Mouse (Mus musculus) urinary bladder, postnatal 0 days (tissue): ENCODE data around the gene AF067061. TPM values are rescaled to one million over a fixed set of nuclear protein-coding genes. Genes with fewer than 3 reads are reported as not detected.

Experiments
- polyA plus RNA-seq: library from polyadenylated mRNA; unstranded; fragments of >200 nt; fragmentation: Nextera tagmentation; extraction: Ambion mirVana; gene quantifications from 2 replicates; pipeline ENCODE4 v1.2.1, GENCODE M21; 2015

AF067061 gene
- polyA plus RNA-seq, result not detected in 2 replicates

GRCm38 (mm10) chr13:120262870-120263269 is at the start of gene AF067061:
Gene AF067061 (plus strand): TSS chr13:120263114.

DNA sequence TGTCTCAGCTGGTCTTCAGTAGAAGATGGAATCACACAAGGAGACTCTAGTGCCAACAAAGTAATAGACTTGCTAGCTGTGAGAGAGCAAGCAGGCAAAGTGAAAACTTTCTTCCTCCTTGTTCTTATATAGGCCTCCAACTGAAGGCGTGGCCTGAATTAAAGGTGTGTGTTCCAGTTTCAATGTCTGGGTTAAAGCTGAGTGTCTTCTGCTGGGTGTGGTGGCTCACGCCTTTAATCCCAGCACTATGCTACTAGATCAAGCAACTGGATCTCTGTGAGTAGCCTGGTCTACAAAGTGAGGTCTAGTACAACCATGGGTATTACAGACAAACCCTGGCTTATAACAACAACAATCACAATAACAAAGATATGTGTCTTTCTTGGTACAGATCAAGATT is 47.1 kb upstream of the AF067061 start, which contains the start of gene Gm21762:
Gene Gm21762, minus strand, starts transcription at position 101 of the 400 bp plus-strand sequence.

DNA sequence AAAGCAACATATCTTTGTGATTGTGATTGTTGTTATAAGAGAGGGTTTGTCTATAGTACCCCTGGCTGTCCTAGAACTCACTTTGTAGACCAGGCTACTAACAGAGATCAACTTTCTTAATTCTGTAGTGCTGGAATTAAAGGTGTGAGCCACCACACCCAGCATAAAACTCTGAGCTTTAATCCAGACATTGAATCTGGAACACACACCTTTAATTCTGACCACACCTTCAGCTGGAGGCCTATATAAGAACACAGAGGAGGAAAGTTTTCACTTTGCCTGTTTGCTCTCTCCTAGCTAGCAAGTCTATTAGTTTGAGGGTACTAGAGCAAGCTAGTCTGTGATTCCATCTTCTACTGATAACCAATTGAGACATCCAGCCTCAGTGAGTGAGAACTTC is 24.1 kb upstream of the AF067061 start, which contains the start of gene Gm21731:
Gene Gm21731, plus strand, starts transcription at position 301 of the 400 bp plus-strand sequence.

DNA sequence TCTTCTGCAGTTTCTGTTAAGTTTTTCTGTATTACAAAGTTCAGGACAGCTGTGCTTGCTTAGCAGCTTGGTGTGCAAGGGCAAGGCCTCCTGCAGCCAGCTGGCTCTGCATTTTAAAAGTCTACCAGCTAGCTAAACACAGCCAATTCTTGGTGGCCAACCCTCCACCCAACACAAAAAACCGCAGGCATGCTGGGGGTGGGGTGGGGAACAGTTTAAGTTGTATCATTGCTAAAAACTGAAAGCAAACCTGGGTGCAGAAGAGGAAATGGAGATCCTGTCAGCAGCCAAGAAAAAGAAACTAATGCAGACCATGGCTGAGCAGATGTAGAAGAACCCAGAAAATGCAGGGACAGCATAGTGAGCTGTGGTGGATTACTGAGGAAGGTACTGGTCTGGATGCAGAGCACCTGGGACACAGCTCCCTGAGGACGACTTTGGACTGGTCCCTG is 37.1 kb downstream of the AF067061 start, which contains the start of gene BC147527:
Gene BC147527, plus strand, starts transcription at position 402 of the 452 bp plus-strand sequence.

Other genes with a start within 250 kb of the AF067061 start
- not detected in 2 replicates for gene Gm36079, start 236.1 kb upstream of the AF067061 start, polyA plus RNA-seq
- 0.17 and 0.54 TPM in 2 replicates for gene Gm21188, start 210.9 kb upstream of the AF067061 start, polyA plus RNA-seq
- not detected in 2 replicates for gene Gm20767, start 122.9 kb upstream of the AF067061 start, polyA plus RNA-seq
- not detected in 2 replicates for gene Gm21818, start 90.7 kb upstream of the AF067061 start, polyA plus RNA-seq
- gene Gm21762, start 47.2 kb upstream of the AF067061 start, polyA plus RNA-seq, result not detected in 2 replicates
- not detected in 2 replicates for gene Gm21731, start 24.0 kb upstream of the AF067061 start, polyA plus RNA-seq
- gene BC147527, start 37.3 kb downstream of the AF067061 start, polyA plus RNA-seq, result 0.29 TPM in 1 of 2 replicates, not detected in the other
- gene Tcstv3, start 53.8 kb downstream of the AF067061 start, polyA plus RNA-seq, result not detected in 2 replicates